Mouse (Mus musculus) limb, embryonic 13.5 days (tissue): ENCODE results near the gene Abhd10. TPM values are rescaled to one million over a fixed set of nuclear protein-coding genes. Genes with fewer than 3 reads are reported as not detected.

Source experiments
- ATAC-seq: fragments of 200-750 bp; cut with Nextera tagmentation; 2 replicates; pipeline ENCODE4 v1.8.0; 2017; ENCODE audit warnings: low read depth, moderate number of reproducible peaks, moderate TSS enrichment; ENCODE audit not compliant: low FRiP score
- H3K27ac ChIP-seq: fragments of 300-500 bp; sonication (generic); 2 replicates; pipeline ENCODE4 v1.5.1; 2015; ENCODE audit warnings: inconsistent platforms, mild to moderate bottlenecking, moderate library complexity
- H3K27me3 ChIP-seq: fragments of 300-500 bp; sonication (generic); 2 replicates; pipeline ENCODE4 v1.6.1; 2015; ENCODE audit warnings: mild to moderate bottlenecking, inconsistent platforms
- H3K36me3 ChIP-seq: fragments of 300-500 bp; sonication (generic); 2 replicates; pipeline ENCODE4 v1.6.1; 2015; ENCODE audit warnings: inconsistent platforms, mild to moderate bottlenecking, moderate library complexity
- H3K4me1 ChIP-seq: fragments of 300-500 bp; sonication (generic); 2 replicates; pipeline ENCODE4 v1.6.1; 2015; ENCODE audit warnings: inconsistent platforms
- H3K4me2 ChIP-seq: fragments of 300-500 bp; sonication (generic); replicated peaks from 2 replicates; pipeline ENCODE4 v1.6.1; 2015; ENCODE audit warnings: inconsistent platforms, mild to moderate bottlenecking, moderate library complexity
- H3K4me3 ChIP-seq: fragments of 300-500 bp; sonication (generic); 2 replicates; pipeline ENCODE4 v1.5.1; 2015; ENCODE audit warnings: moderate library complexity, mild to moderate bottlenecking, inconsistent platforms
- H3K9ac ChIP-seq: fragments of 300-500 bp; sonication (generic); 2 replicates; pipeline ENCODE4 v1.6.1; 2015; ENCODE audit warnings: mild to moderate bottlenecking, inconsistent platforms
- H3K9me3 ChIP-seq: fragments of 300-500 bp; sonication (generic); 2 replicates; pipeline ENCODE4 v1.6.1; 2016; ENCODE audit warnings: inconsistent platforms
- WGBS: fragments of 180-500 bp; shearing (Covaris S2); methylation state at CpG from one replicate; pipeline ENCODE4 v1.1.7; 2015; 5-methylcytosine and 5-hydroxymethylcytosine counted together
- polyA plus RNA-seq: library from polyadenylated mRNA; unstranded; fragments of >200 nt; fragmentation: Nextera tagmentation; extraction: Ambion mirVana; gene quantifications from 2 replicates; pipeline ENCODE4 v1.2.1, GENCODE M21; 2015

Abhd10 gene
- polyA plus RNA-seq, 1 experiment from 2014 or later, result 37.1 TPM

- Histone ChIP-seq H3K4me2 (no peak within 1 kb of the TSS), H3K36me3 (no peaks in the 10 kb centered on the region), H3K4me1 (no peaks in the 10 kb centered on the region), H3K27ac (no peak within 1 kb of the TSS), H3K9me3 (no peaks in the 10 kb centered on the region), H3K27me3 (no peaks in the 10 kb centered on the region), H3K4me3 (no peak within 1 kb of the TSS), H3K9ac (no peak within 1 kb of the TSS)
- ATAC-seq, result no peak
- WGBS, result 77% methylated on average over 10 of the region's 10 CpGs
These were observed 49.2 kb downstream of the Abhd10 start, which contains the start of gene Tmprss7 for GRCm38 (mm10) chr16:45693558-45693957. Tmprss7 (minus strand) TSS chr16:45693658.

GRCm38 (mm10) chr16:45692851-45693250 is 49.9 kb downstream of the Abhd10 start:
- Histone ChIP-seq H3K4me3 (no peak overlapping the region), H3K27me3 (no peaks in the 10 kb centered on the region), H3K9me3 (no peaks in the 10 kb centered on the region), H3K4me2 (no peak overlapping the region), H3K36me3 (no peaks in the 10 kb centered on the region), H3K9ac (no peak overlapping the region), H3K4me1 (no peaks in the 10 kb centered on the region), H3K27ac (no peak overlapping the region)
- 72% methylated on average over 3 of the region's 3 CpGs for WGBS
- ATAC-seq, result no peak

DNA sequence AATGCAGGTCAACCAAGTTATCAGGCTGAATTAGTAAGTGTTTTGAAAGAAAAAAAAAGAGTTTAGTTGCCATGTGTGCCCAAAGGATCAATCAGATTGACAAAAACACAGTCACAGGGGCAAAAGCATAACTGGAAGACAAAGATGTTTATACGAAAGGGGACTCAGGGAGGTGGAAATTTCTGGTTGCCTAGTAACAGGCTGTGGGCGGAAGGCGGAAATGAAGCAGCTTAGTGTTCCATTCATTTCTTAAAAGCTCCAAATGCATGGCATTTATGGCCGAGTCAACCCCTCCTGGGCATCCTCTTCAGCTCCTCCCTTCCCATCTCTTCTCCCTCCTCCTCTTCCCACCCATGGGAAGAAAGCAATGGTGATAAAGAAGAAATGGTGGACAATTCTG is 52.6 kb downstream of the Abhd10 start:
- 44% methylated on average over 4 of the region's 4 CpGs for WGBS
- ATAC-seq, result no peak
- H3K4me3 ChIP-seq, result no peak overlapping the region

DNA sequence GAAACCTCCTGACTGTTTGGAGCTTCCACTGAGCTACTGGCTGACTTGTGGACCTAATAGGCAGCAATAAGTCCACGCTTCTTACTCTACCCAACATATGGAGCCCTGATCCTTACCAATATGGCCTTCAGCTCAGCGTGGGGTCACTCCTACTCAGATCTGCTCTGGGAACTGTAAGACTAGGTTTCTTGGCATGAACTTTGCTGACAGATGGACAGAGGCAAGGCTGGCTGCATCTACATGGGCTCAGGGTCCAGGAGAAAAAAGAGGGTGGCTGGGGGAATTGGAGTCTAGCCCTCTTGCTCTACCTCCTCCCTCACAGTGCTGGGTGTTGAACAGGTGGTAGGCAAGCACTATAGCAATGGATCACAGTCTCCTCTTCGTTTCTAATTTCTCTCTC is 55.9 kb downstream of the Abhd10 start:
- Histone ChIP-seq H3K9me3 (no peaks in the 10 kb centered on the region), H3K27ac (no peak overlapping the region), H3K27me3 (no peaks in the 10 kb centered on the region), H3K36me3 (no peaks in the 10 kb centered on the region), H3K4me2 (no peak overlapping the region), H3K4me1 (no peaks in the 10 kb centered on the region), H3K4me3 (no peak overlapping the region), H3K9ac (no peak overlapping the region)
- WGBS, result 81% methylated on average over 3 of the region's 3 CpGs
- ATAC-seq, result no peak

More for the DNA sequence above, 52.6 kb downstream of the Abhd10 start:
- Histone ChIP-seq H3K27me3 (no peaks in the 10 kb centered on the region), H3K9me3 (no peaks in the 10 kb centered on the region), H3K4me2 (no peak overlapping the region), H3K4me1 (no peaks in the 10 kb centered on the region), H3K9ac (no peak overlapping the region), H3K36me3 (no peaks in the 10 kb centered on the region), H3K27ac (no peak overlapping the region)

DNA sequence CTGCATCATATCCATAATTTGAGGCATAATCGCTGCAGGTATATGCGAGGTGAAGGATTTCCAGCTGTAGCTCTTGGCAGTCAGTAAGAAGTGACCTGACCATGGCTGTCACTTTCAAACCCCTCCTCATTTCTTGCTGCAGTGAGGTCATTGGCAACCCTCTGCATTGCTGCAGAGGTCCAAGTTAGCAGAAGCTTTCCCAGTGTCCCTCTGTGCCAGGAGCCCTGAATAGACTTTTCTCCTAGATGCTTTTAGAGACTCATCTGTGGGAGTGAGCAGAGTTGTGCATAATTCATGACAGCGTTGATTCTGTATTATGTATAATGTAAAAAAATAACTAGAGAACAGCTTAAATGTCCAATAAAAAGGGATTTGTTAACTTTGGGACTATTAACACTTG is 57.5 kb downstream of the Abhd10 start:
- no peak; the same call in 1 of the 2 replicates for ATAC-seq

DNA sequence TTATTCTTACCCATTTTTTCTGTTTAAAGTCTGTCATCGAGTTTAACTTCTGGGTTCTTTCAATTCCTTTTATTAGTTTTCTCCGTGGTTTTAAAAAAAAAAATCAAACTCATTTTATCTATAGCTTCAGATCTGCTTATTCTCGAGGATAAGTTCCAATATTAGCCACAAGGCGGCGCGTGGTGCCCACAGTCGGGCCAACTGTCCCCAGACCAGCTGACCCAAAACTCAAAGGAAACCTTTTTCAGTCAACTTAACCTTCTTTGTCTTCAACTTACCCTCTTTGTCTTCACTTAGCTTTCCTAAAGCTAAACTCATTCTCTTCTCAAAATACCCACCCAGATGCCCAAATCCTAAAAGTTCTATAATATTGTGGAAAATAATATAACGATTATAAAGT is 57.9 kb downstream of the Abhd10 start:
- H3K4me2 ChIP-seq, result no peak overlapping the region
- 15% methylated on average over 8 of the region's 8 CpGs for WGBS
- no peaks in the 10 kb centered on the region for H3K4me1 ChIP-seq
- no peak overlapping the region for H3K4me3 ChIP-seq
- no peak overlapping the region for H3K9ac ChIP-seq
- H3K27me3 ChIP-seq, result no peaks in the 10 kb centered on the region
- no peaks in the 10 kb centered on the region for H3K36me3 ChIP-seq
- no peak for ATAC-seq
- H3K27ac ChIP-seq, result no peak overlapping the region
- no peaks in the 10 kb centered on the region for H3K9me3 ChIP-seq

More for the DNA sequence above, 57.5 kb downstream of the Abhd10 start:
- Histone ChIP-seq H3K36me3 (no peaks in the 10 kb centered on the region), H3K9ac (no peak overlapping the region), H3K27ac (no peak overlapping the region), H3K4me1 (no peaks in the 10 kb centered on the region), H3K4me3 (no peak overlapping the region), H3K4me2 (no peak overlapping the region), H3K27me3 (no peaks in the 10 kb centered on the region), H3K9me3 (no peaks in the 10 kb centered on the region)
- 67% methylated on average over 3 of the region's 3 CpGs for WGBS

Other genes with a start within 250 kb of the Abhd10 start
- not detected in 2 replicates for gene Gm609, start 250.0 kb downstream of the Abhd10 start, polyA plus RNA-seq
- not detected in 2 replicates for gene Gm17783, start 210.9 kb downstream of the Abhd10 start, polyA plus RNA-seq
- gene Slc9c1, start 207.6 kb downstream of the Abhd10 start, polyA plus RNA-seq, result not detected in 2 replicates
- gene Gcsam, start 132.6 kb downstream of the Abhd10 start, polyA plus RNA-seq, result 0.33 and 0.41 TPM in 2 replicates
- 0.10 and 0.11 TPM in 2 replicates for gene BC016579, start 88.9 kb downstream of the Abhd10 start, polyA plus RNA-seq
- gene Tmprss7, start 49.3 kb downstream of the Abhd10 start, polyA plus RNA-seq, result 0.09 and 0.24 TPM in 2 replicates
- gene Tagln3, start 18.3 kb downstream of the Abhd10 start, polyA plus RNA-seq, result 18.2 and 21.4 TPM in 2 replicates
- gene Phldb2, start 210.6 kb upstream of the Abhd10 start, polyA plus RNA-seq, result 76.8 and 77.8 TPM in 2 replicates